Mouse (Mus musculus) bone marrow macrophage, adult 2 months (primary cell): ENCODE measurements around the gene Rce1.

Experiments used
- CTCF ChIP-seq: IDR thresholded peaks from 2 replicates; pipeline ENCODE4 v1.5.1; 2012; ENCODE audit warnings: low read depth, mild to moderate bottlenecking, low read length, moderate library complexity
- POLR2A ChIP-seq: IDR thresholded peaks from 2 replicates; pipeline ENCODE4 v1.6.1; 2012; ENCODE audit warnings: mild to moderate bottlenecking, low read depth, low read length, borderline replicate concordance

GRCm38 (mm10) chr19:4623419-4623818 lies 2.0 kb downstream of the Rce1 start:
- no peak for TF ChIP-seq CTCF
- no peak for TF ChIP-seq POLR2A
